Mouse (Mus musculus) brain, embryonic 14.5 days (tissue): ENCODE measurements around the gene Reln.

Experiments
- CTCF ChIP-seq: fragments of 200-500 bp; IDR thresholded peaks from 2 replicates; pipeline ENCODE4 v1.5.1; 2012; ENCODE audit warnings: inconsistent platforms, mild to moderate bottlenecking, moderate library complexity, borderline replicate concordance; ENCODE audit not compliant: insufficient read depth, insufficient read length; ENCODE audit errors: extremely low read depth
- POLR2A ChIP-seq: fragments of 200-500 bp; IDR thresholded peaks from 2 replicates; pipeline ENCODE4 v1.6.1; 2012; ENCODE audit warnings: mild to moderate bottlenecking, inconsistent platforms, borderline replicate concordance; ENCODE audit not compliant: poor library complexity, insufficient read depth, insufficient read length, severe bottlenecking; ENCODE audit errors: extremely low read depth

DNA sequence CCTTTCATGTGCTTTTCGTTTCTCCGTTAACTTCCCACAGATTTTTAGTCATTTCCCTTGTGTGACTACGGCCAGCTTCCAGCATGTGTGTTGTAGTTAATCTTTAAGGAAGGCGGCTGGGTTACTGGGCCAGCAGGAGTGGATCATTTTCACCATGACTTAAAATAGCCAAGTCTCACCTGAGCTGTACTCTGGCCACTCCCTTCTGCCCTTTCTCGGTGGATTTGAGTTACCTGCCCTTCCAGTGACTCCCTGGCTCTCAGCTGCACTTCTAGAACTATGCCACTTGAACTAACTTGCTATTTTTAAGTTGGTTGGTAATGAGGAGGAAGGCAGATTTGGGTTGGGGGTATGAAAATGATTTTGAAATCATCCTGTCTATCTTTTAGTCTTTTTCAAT, 406.4 kb downstream of the Reln start:
- no peak for TF ChIP-seq POLR2A
- no peak for TF ChIP-seq CTCF
